13 mouse cellular contexts compared by ENCODE assay signal in genomic region chr11:25872983-25873382, GRCm38 (mm10).
"Had no signal": no experiment of that assay in that cellular context is flagged by ENCODE, and none has a peak within 500 bp of the region (broad histone marks: within the 10 kb centered on the region; RNA-seq: fewer than 3 reads in every experiment).

No protein-coding gene starts in this region.

- H3K4me2 ChIP-seq: liver, embryonic 13.5 days; midbrain, embryonic 12.5 days had no signal

- H3K9ac ChIP-seq: liver, embryonic 13.5 days; midbrain, embryonic 12.5 days had no signal

- H3K27ac ChIP-seq: kidney, postnatal 0 days; left cerebral cortex, adult 2 months; liver, embryonic 13.5 days; macrophage had no signal

- H3K4me1 ChIP-seq: liver, embryonic 13.5 days had no signal

- H3K9me3 ChIP-seq: liver, embryonic 13.5 days; midbrain, embryonic 12.5 days had no signal

- H3K4me3 ChIP-seq: layer of hippocampus, adult 2 months; left cerebral cortex, adult 2 months; liver, embryonic 13.5 days; midbrain, embryonic 12.5 days had no signal

- H3K36me3 ChIP-seq: liver, embryonic 13.5 days; midbrain, embryonic 12.5 days had no signal

- H3K27me3 ChIP-seq: liver, embryonic 13.5 days; midbrain, embryonic 12.5 days had no signal

- DNase-seq: kidney, adult 2 months; kidney, postnatal 25 days; layer of hippocampus, postnatal 36 days; liver, embryonic 13.5 days; lung, adult 2 months; lung, postnatal 14 days; thymus, adult 18-20 months; thymus, postnatal 36 days had no signal
